22 mouse cellular contexts compared by ENCODE assay signal in genomic region chr5:53108026-53108425, GRCm38 (mm10).
DNase-seq lines count a peak whose midpoint lies in the region; ATAC-seq and TF ChIP-seq lines count a peak whose summit lies in the region.
"Had no signal": no experiment of that assay in that cellular context is flagged by ENCODE, and none has a peak within 500 bp of the region (broad histone marks: within the 10 kb centered on the region; RNA-seq: fewer than 3 reads in every experiment).

No protein-coding gene starts in this region.

- no peak for TF ChIP-seq CTCF in intestine, postnatal 0 days (IDR thresholded peaks at IDR 0.05; ENCODE audit: low read depth)

- no peak overlapping the region for H3K27ac ChIP-seq in kidney, embryonic 14.5 days (ENCODE audit: low read depth, low read length)
- peak overlapping the region; percentile 70 for H3K27ac ChIP-seq in intestine, postnatal 0 days (ENCODE audit: low read depth, low read length)
- no peak overlapping the region for H3K27ac ChIP-seq in liver, embryonic 11.5 days (ENCODE audit: low read depth, low read length)
- H3K27ac ChIP-seq: embryonic facial prominence, embryonic 15.5 days; forebrain, embryonic 10.5 days; heart, embryonic 13.5 days; hindbrain, embryonic 12.5 days had no signal

- peaks cover under 1% of the 10 kb centered on the region for H3K9me3 ChIP-seq in kidney, embryonic 14.5 days (ENCODE audit: control insufficient read depth, low read length)
- no peaks in the 10 kb centered on the region for H3K9me3 ChIP-seq in intestine, postnatal 0 days (ENCODE audit: control insufficient read depth)
- no peaks in the 10 kb centered on the region; the same call in 1 of the 2 replicates for H3K9me3 ChIP-seq in liver, embryonic 11.5 days (ENCODE audit: control insufficient read depth, low read length)
- H3K9me3 ChIP-seq: embryonic facial prominence, embryonic 15.5 days; hindbrain, embryonic 12.5 days had no signal

- no peak overlapping the region for H3K4me2 ChIP-seq in kidney, embryonic 14.5 days (replicated peaks; ENCODE audit: low read depth, low read length)
- H3K4me2 ChIP-seq in intestine, postnatal 0 days (replicated peaks; ENCODE audit: low read depth) = peak overlapping the region; percentile 30
- no peak overlapping the region for H3K4me2 ChIP-seq in liver, embryonic 11.5 days
- H3K4me2 ChIP-seq: embryonic facial prominence, embryonic 15.5 days; heart, embryonic 13.5 days; hindbrain, embryonic 12.5 days had no signal

- H3K4me3 ChIP-seq in kidney, embryonic 14.5 days (ENCODE audit: low read length) = no peak overlapping the region
- H3K4me3 ChIP-seq in intestine, postnatal 0 days (ENCODE audit: low read depth, low read length) = no peak overlapping the region
- H3K4me3 ChIP-seq in liver, embryonic 11.5 days (ENCODE audit: low read depth, low read length) = no peak overlapping the region
- H3K4me3 ChIP-seq: embryonic facial prominence, embryonic 15.5 days; erythroblast, embryonic 14.5 days; forebrain, embryonic 10.5 days; heart, embryonic 13.5 days; hindbrain, embryonic 12.5 days had no signal

- no peaks in the 10 kb centered on the region for H3K36me3 ChIP-seq in kidney, embryonic 14.5 days (ENCODE audit: control insufficient read depth, insufficient read depth, low read length)
- H3K36me3 ChIP-seq in intestine, postnatal 0 days (ENCODE audit: control insufficient read depth, insufficient read depth) = 0 out of 2 replicates have a peak, but pooled peaks cover 4% of the 10 kb centered on the region
- H3K36me3 ChIP-seq in liver, embryonic 11.5 days (ENCODE audit: control insufficient read depth, insufficient read depth, low read length) = no peaks in the 10 kb centered on the region
- H3K36me3 ChIP-seq: embryonic facial prominence, embryonic 15.5 days; heart, embryonic 13.5 days had no signal

- DNase-seq in kidney, adult 18-20 months = peak; percentile 57
- DNase-seq in kidney, postnatal 14 days = peak; percentile 68
- peak; percentile 30 for DNase-seq in yolk sac, embryonic 10.5 days (ENCODE audit: low spot score)
- no peak for DNase-seq in layer of hippocampus, adult 9-11 months
- no peak for DNase-seq in liver, embryonic 11.5 days (ENCODE audit: low spot score)
- DNase-seq: adrenal gland, postnatal 14 days; cerebellum, adult 18-20 months; cerebellum, postnatal 14 days; gastrocnemius, postnatal 10 days; heart, postnatal 4 days had no signal

- peaks cover 14% of the 10 kb centered on the region; the same call in 1 of the 2 replicates for H3K4me1 ChIP-seq in kidney, embryonic 14.5 days (ENCODE audit: control insufficient read depth, insufficient read depth, low read length)
- H3K4me1 ChIP-seq in intestine, postnatal 0 days (replicated peaks; ENCODE audit: control insufficient read depth, insufficient read depth, low read length) = peaks cover 7% of the 10 kb centered on the region
- H3K4me1 ChIP-seq in liver, embryonic 11.5 days (replicated peaks; ENCODE audit: control insufficient read depth, insufficient read depth, low read length) = no peaks in the 10 kb centered on the region

- WGBS in kidney, embryonic 14.5 days = 79% methylated on average over 9 of the region's 9 CpGs
- WGBS in intestine, postnatal 0 days = 44% methylated on average over 9 of the region's 9 CpGs
- 81% methylated on average over 9 of the region's 9 CpGs for WGBS in liver, embryonic 11.5 days

- H3K27me3 ChIP-seq in kidney, embryonic 14.5 days (ENCODE audit: control insufficient read depth, insufficient read depth, low read length) = no peaks in the 10 kb centered on the region
- H3K27me3 ChIP-seq in intestine, postnatal 0 days (replicated peaks; ENCODE audit: control insufficient read depth, insufficient read depth, low read length) = no peaks in the 10 kb centered on the region
- no peaks in the 10 kb centered on the region for H3K27me3 ChIP-seq in liver, embryonic 11.5 days (replicated peaks; ENCODE audit: control insufficient read depth, insufficient read depth, low read length)
- H3K27me3 ChIP-seq: CH12.LX; embryonic facial prominence, embryonic 15.5 days; heart, embryonic 13.5 days; hindbrain, embryonic 12.5 days; Patski had no signal

- H3K9ac ChIP-seq in kidney, embryonic 14.5 days (ENCODE audit: low read depth, low read length) = no peak overlapping the region
- H3K9ac ChIP-seq in intestine, postnatal 0 days (ENCODE audit: low read depth, low read length) = peak overlapping the region; percentile 26; the same call in 1 of the 2 replicates
- no peak overlapping the region for H3K9ac ChIP-seq in liver, embryonic 11.5 days (ENCODE audit: low read depth, low read length)
- H3K9ac ChIP-seq: embryonic facial prominence, embryonic 15.5 days; heart, embryonic 13.5 days; hindbrain, embryonic 12.5 days had no signal

- no peak for ATAC-seq in kidney, embryonic 14.5 days (ENCODE audit: low FRiP score, low TSS enrichment)
- no peak for ATAC-seq in intestine, postnatal 0 days
- no peak for ATAC-seq in liver, embryonic 11.5 days (replicated peaks; ENCODE audit: low FRiP score)
- ATAC-seq: activated CD4-positive, CD25-positive, alpha-beta regulatory T cell, adult 4 months; forebrain, embryonic 14.5 days; hindbrain, embryonic 16.5 days; Patski had no signal

Comparison
In these comparisons a context has a peak if more than half of its experiments do, and no peak if none do; other contexts are left out.
1. DNase-seq: peak in kidney, adult 18-20 months (single experiment), kidney, postnatal 14 days (single experiment) and yolk sac, embryonic 10.5 days (single experiment); none in layer of hippocampus, adult 9-11 months (single experiment) and liver, embryonic 11.5 days (single experiment).